ENCODE assay signal across 19 mouse cellular contexts in the genomic region with DNA sequence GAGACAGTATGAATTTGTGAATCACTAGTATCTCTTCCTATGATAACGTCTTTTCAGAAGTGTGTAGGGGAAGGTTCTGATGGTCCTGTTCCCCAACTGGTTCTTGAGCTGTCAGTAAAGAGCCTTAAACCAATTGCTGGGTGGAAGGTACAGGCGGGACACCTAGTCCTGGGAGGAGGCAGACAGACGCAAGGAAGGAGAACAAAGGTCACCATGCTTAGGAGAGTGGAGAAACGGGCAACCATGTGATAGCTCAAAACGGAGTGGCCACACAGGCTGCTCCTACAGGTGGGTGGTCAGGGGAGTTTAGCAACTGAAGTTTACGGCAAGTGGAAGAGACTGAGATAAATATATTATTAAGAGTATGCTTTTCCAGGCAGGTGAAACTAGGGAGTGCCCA.
DNase-seq lines count a peak whose midpoint lies in the region; ATAC-seq and TF ChIP-seq lines count a peak whose summit lies in the region.
"Had no signal": no experiment of that assay in that cellular context is flagged by ENCODE, and none has a peak within 500 bp of the region (broad histone marks: within the 10 kb centered on the region; RNA-seq: fewer than 3 reads in every experiment).

No protein-coding gene starts in this region.

- peak; percentile 28; the same call in 1 of the 2 replicates for ATAC-seq in lung, embryonic 14.5 days (ENCODE audit: insufficient read depth)
- ATAC-seq in stomach, postnatal 0 days (ENCODE audit: low FRiP score, low TSS enrichment) = peak; percentile 45; the same call in 1 of the 2 replicates
- ATAC-seq: forebrain, embryonic 14.5 days had no signal

- 62% methylated on average over 6 of the region's 6 CpGs for WGBS in lung, embryonic 14.5 days
- WGBS in stomach, postnatal 0 days = 67% methylated on average over 6 of the region's 6 CpGs

- H3K36me3 ChIP-seq in lung, embryonic 14.5 days (ENCODE audit: insufficient read depth) = no peaks in the 10 kb centered on the region
- no peaks in the 10 kb centered on the region for H3K36me3 ChIP-seq in stomach, postnatal 0 days (ENCODE audit: control insufficient read depth, insufficient read depth, low read length)
- H3K36me3 ChIP-seq: embryonic facial prominence, embryonic 10.5 days; heart, embryonic 15.5 days; hindbrain, embryonic 13.5 days had no signal

- H3K4me2 ChIP-seq in lung, embryonic 14.5 days = no peak overlapping the region
- H3K4me2 ChIP-seq in stomach, postnatal 0 days (replicated peaks; ENCODE audit: low read depth) = no peak overlapping the region
- H3K4me2 ChIP-seq: heart, embryonic 11.5 days; heart, embryonic 15.5 days; hindbrain, embryonic 13.5 days had no signal

- no peak overlapping the region for H3K27ac ChIP-seq in lung, embryonic 14.5 days (ENCODE audit: low read depth)
- no peak overlapping the region for H3K27ac ChIP-seq in stomach, postnatal 0 days (replicated peaks)
- H3K27ac ChIP-seq: embryonic facial prominence, embryonic 10.5 days; gastrocnemius, adult 2 months; heart, embryonic 15.5 days; hindbrain, embryonic 13.5 days had no signal

- no peak for TF ChIP-seq EP300 in stomach, postnatal 0 days (optimal IDR thresholded peaks at IDR 0.05)

- no peak overlapping the region for H3K4me3 ChIP-seq in lung, embryonic 14.5 days (ENCODE audit: low read depth, low read length)
- H3K4me3 ChIP-seq in stomach, postnatal 0 days (ENCODE audit: low read depth, low read length) = no peak overlapping the region
- H3K4me3 ChIP-seq: embryonic facial prominence, embryonic 10.5 days; gastrocnemius, adult 2 months; heart, embryonic 15.5 days; hindbrain, embryonic 13.5 days had no signal

- H3K9ac ChIP-seq in lung, embryonic 14.5 days = no peak overlapping the region
- H3K9ac ChIP-seq in stomach, postnatal 0 days (ENCODE audit: low read length) = no peak overlapping the region
- H3K9ac ChIP-seq: heart, embryonic 15.5 days; hindbrain, embryonic 13.5 days had no signal

- no peaks in the 10 kb centered on the region for H3K4me1 ChIP-seq in lung, embryonic 14.5 days (ENCODE audit: insufficient read depth)
- H3K4me1 ChIP-seq in stomach, postnatal 0 days (replicated peaks; ENCODE audit: control insufficient read depth, insufficient read depth) = no peaks in the 10 kb centered on the region
- H3K4me1 ChIP-seq: embryonic facial prominence, embryonic 10.5 days; heart, embryonic 15.5 days had no signal

- H3K9me3 ChIP-seq in lung, embryonic 14.5 days (ENCODE audit: low read depth, low read length) = no peaks in the 10 kb centered on the region
- H3K9me3 ChIP-seq in stomach, postnatal 0 days (ENCODE audit: control insufficient read depth, low read length) = no peaks in the 10 kb centered on the region
- H3K9me3 ChIP-seq: embryonic facial prominence, embryonic 10.5 days; heart, embryonic 15.5 days; hindbrain, embryonic 13.5 days had no signal

- TF ChIP-seq CTCF in lung, embryonic 14.5 days (IDR thresholded peaks at IDR 0.05; ENCODE audit: low read depth) = no peak
- TF ChIP-seq CTCF in stomach, postnatal 0 days (IDR thresholded peaks at IDR 0.05; ENCODE audit: low read depth) = no peak

- H3K27me3 ChIP-seq in lung, embryonic 14.5 days (ENCODE audit: insufficient read depth, low read length) = no peaks in the 10 kb centered on the region
- H3K27me3 ChIP-seq in stomach, postnatal 0 days (ENCODE audit: control insufficient read depth, insufficient read depth, low read length) = no peaks in the 10 kb centered on the region
- H3K27me3 ChIP-seq: heart, embryonic 15.5 days; hindbrain, embryonic 13.5 days had no signal

- peak; percentile 7 to 9 for DNase-seq in kidney, adult 8-10 months
- DNase-seq in kidney, postnatal 25 days = no peak
- no peak for DNase-seq in lung, embryonic 14.5 days
- DNase-seq in lung, postnatal 14 days = no peak
- no peak for DNase-seq in stomach, postnatal 0 days (ENCODE audit: low spot score)
- no peak for DNase-seq in gastrocnemius, postnatal 10 days
- DNase-seq: adrenal gland, adult 2 months; adrenal gland, postnatal 36 days; cerebellum, adult 2 months; cerebellum, postnatal 10 days; gastrocnemius, adult 2 months; gastrocnemius, postnatal 36 days; heart, adult 18-20 months; heart, postnatal 14 days had no signal

Comparison
In these comparisons a context has a peak if more than half of its experiments do, and no peak if none do; other contexts are left out.
1. DNase-seq: peak in kidney, adult 8-10 months (2 of 2); none in kidney, postnatal 25 days (0 of 2), lung, embryonic 14.5 days (single experiment), lung, postnatal 14 days (single experiment), stomach, postnatal 0 days (single experiment) and gastrocnemius, postnatal 10 days (single experiment).